Mouse (Mus musculus): ENCODE data around the gene Gm5346. TPM values are rescaled to one million over a fixed set of nuclear protein-coding genes. Genes with fewer than 3 reads are reported as not detected.

Gm5346 gene
- polyA plus RNA-seq (2012), result not detected in 2 replicates

GRCm38 (mm10) chr8:43627176-43627575 is at the start of gene Gm5346:
Gm5346 (minus strand) TSS chr8:43627276.

GRCm38 (mm10) chr8:43576607-43577006 is 50.5 kb downstream of the Gm5346 start, which contains the start of gene Adam26a:
Adam26a (minus strand) TSS chr8:43576707.

Other genes starting within 250 kb of the Gm5346 start
- gene Adam26b, start 99.2 kb downstream of the Gm5346 start, polyA plus RNA-seq (2012), result not detected in 2 replicates
- not detected in 2 replicates for gene Adam26a, start 50.6 kb downstream of the Gm5346 start, polyA plus RNA-seq (2012)
- not detected in 2 replicates for gene Adam34, start 82.8 kb upstream of the Gm5346 start, polyA plus RNA-seq (2012)